Mouse (Mus musculus): Measurements from ENCODE around the gene Arap1. TPM values are rescaled to one million over a fixed set of nuclear protein-coding genes. Genes with fewer than 3 reads are reported as not detected.

The Arap1 gene
- polyA plus RNA-seq, 1 experiment from 2014 or later = 92.5 TPM

GRCm38 (mm10) chr7:101361021-101361420 is 13.2 kb downstream of the Arap1 start:
- Histone ChIP-seq H3K4me3 (ENCODE audit: low read length) (no peak overlapping the region), H3K4me2 (replicated peaks; ENCODE audit: low read depth, low read length) (no peak overlapping the region), H3K27me3 (ENCODE audit: control insufficient read depth, insufficient read depth, low read length) (no peaks in the 10 kb centered on the region), H3K9ac (ENCODE audit: low read depth, low read length) (no peak overlapping the region), H3K27ac (ENCODE audit: low read depth, low read length) (no peak overlapping the region), H3K36me3 (ENCODE audit: control insufficient read depth, insufficient read depth, low read length) (no peaks in the 10 kb centered on the region), H3K4me1 (ENCODE audit: control insufficient read depth, insufficient read depth, low read length) (peaks cover 14% of the 10 kb centered on the region; the same call in 1 of the 2 replicates), H3K9me3 (ENCODE audit: control insufficient read depth, low read length) (no peaks in the 10 kb centered on the region)
- ATAC-seq (ENCODE audit: low FRiP score, low TSS enrichment) = no peak
- 80% methylated on average over 4 of the region's 4 CpGs for WGBS

GRCm38 (mm10) chr7:101361767-101362166 is 13.9 kb downstream of the Arap1 start:
- 53% methylated on average over 4 of the region's 4 CpGs for WGBS
- no peak overlapping the region for H3K9ac ChIP-seq (ENCODE audit: low read depth, low read length)
- no peak for ATAC-seq (ENCODE audit: low FRiP score, low TSS enrichment)

GRCm38 (mm10) chr7:101362791-101363191 is 14.9 kb downstream of the Arap1 start:
- no peaks in the 10 kb centered on the region for H3K27me3 ChIP-seq (ENCODE audit: control insufficient read depth, insufficient read depth, low read length)
- ATAC-seq (ENCODE audit: low FRiP score, low TSS enrichment) = no peak
- no peak overlapping the region for H3K4me3 ChIP-seq (ENCODE audit: low read length)
- H3K4me1 ChIP-seq (ENCODE audit: control insufficient read depth, insufficient read depth, low read length) = peaks cover 11% of the 10 kb centered on the region; the same call in 1 of the 2 replicates
- H3K27ac ChIP-seq (ENCODE audit: low read depth, low read length) = no peak overlapping the region
- H3K9me3 ChIP-seq (ENCODE audit: control insufficient read depth, low read length) = no peaks in the 10 kb centered on the region
- H3K4me2 ChIP-seq (replicated peaks; ENCODE audit: low read depth, low read length) = no peak overlapping the region
- 68% methylated on average over 5 of the region's 5 CpGs for WGBS
- H3K36me3 ChIP-seq (ENCODE audit: control insufficient read depth, insufficient read depth, low read length) = no peaks in the 10 kb centered on the region
- H3K9ac ChIP-seq (ENCODE audit: low read depth, low read length) = no peak overlapping the region

More at GRCm38 (mm10) chr7:101361767-101362166, 13.9 kb downstream of the Arap1 start:
- peaks cover 11% of the 10 kb centered on the region; the same call in 1 of the 2 replicates for H3K4me1 ChIP-seq (ENCODE audit: control insufficient read depth, insufficient read depth, low read length)
- no peak overlapping the region for H3K4me2 ChIP-seq (replicated peaks; ENCODE audit: low read depth, low read length)
- H3K9me3 ChIP-seq (ENCODE audit: control insufficient read depth, low read length) = no peaks in the 10 kb centered on the region
- no peak overlapping the region for H3K27ac ChIP-seq (ENCODE audit: low read depth, low read length)
- H3K36me3 ChIP-seq (ENCODE audit: control insufficient read depth, insufficient read depth, low read length) = no peaks in the 10 kb centered on the region
- H3K27me3 ChIP-seq (ENCODE audit: control insufficient read depth, insufficient read depth, low read length) = no peaks in the 10 kb centered on the region
- no peak overlapping the region for H3K4me3 ChIP-seq (ENCODE audit: low read length)

DNA sequence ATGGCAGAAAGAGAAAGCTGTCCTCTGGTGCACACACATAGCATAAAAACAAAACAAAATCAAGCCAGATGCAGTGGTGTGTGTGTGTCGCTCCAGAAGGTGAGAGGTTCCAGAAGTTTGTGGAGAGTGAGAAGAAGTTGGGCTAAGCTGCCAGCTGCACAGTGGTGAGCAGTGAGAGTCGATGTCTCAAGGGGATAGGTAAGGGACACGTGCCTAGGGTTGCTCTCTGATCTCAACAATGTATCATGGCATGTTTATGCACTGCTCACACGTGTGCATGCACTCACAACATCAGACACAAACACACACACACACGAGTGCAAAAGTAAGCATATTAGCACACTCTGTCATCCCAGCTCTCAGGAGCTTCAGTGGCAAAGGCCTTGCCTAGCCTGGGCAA is 16.0 kb downstream of the Arap1 start:
- H3K27me3 ChIP-seq (ENCODE audit: control insufficient read depth, insufficient read depth, low read length) = no peaks in the 10 kb centered on the region
- H3K9ac ChIP-seq (ENCODE audit: low read depth, low read length) = no peak overlapping the region
- H3K4me3 ChIP-seq (ENCODE audit: low read length) = no peak overlapping the region
- H3K36me3 ChIP-seq (ENCODE audit: control insufficient read depth, insufficient read depth, low read length) = no peaks in the 10 kb centered on the region
- H3K9me3 ChIP-seq (ENCODE audit: control insufficient read depth, low read length) = no peaks in the 10 kb centered on the region
- peaks cover 11% of the 10 kb centered on the region; the same call in 1 of the 2 replicates for H3K4me1 ChIP-seq (ENCODE audit: control insufficient read depth, insufficient read depth, low read length)
- H3K27ac ChIP-seq (ENCODE audit: low read depth, low read length) = no peak overlapping the region
- 80% methylated on average over 5 of the region's 5 CpGs for WGBS
- ATAC-seq (ENCODE audit: low FRiP score, low TSS enrichment) = no peak
- no peak overlapping the region for H3K4me2 ChIP-seq (replicated peaks; ENCODE audit: low read depth, low read length)

DNA sequence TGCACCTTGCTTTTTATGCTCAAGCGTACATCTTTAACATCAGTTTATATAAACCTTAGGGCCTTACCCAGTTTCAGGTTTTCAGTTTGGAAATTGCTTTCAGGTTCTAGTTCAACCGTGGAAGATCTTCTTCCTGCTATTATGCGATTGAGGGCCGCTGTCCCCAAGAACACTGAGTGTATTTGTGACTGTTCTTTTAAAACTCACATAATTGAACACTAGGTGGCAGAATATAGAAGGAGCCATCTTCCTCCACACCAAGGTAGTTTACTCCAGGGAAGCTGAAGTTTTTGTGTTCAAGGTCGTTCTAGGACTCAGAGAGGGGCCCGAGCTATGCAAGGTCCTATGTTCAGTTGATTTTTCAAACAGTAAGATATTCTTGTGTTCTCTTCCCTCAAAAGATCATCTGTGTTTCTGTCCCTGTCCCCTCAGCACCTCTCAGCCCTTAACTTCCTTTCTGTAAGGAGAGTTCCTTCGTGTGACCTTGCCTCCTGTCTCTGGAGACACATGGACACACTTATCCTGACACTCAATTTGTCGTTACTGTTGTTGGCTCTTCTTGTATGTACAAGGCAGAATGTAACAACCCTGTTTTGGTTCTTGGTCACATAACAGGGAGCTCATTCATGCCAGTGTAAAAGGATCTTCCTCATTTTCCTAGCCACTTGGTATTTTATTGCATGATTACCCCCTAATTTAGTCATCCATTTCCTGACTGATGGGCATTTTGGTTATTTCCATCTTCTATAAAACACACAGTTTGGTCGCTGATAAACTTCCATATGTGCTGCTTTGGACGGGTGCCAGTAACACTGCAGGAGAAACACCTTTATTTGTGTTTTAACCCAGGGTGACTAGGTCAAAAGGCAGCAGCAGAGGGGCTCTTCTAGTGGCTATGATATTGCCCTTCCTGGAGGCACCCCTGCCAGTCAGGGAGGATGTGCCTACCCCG is 20.3 kb downstream of the Arap1 start:
- WGBS = 50% methylated on average over 11 of the region's 11 CpGs
- H3K27ac ChIP-seq (ENCODE audit: low read depth, low read length) = no peak overlapping the region

GRCm38 (mm10) chr7:101369666-101370065 is 21.8 kb downstream of the Arap1 start:
- Histone ChIP-seq H3K4me1 (ENCODE audit: control insufficient read depth, insufficient read depth, low read length) (no peaks in the 10 kb centered on the region), H3K27me3 (ENCODE audit: control insufficient read depth, insufficient read depth, low read length) (no peaks in the 10 kb centered on the region), H3K4me2 (replicated peaks; ENCODE audit: low read depth, low read length) (no peak overlapping the region), H3K27ac (ENCODE audit: low read depth, low read length) (no peak overlapping the region), H3K9ac (ENCODE audit: low read depth, low read length) (no peak overlapping the region), H3K9me3 (ENCODE audit: control insufficient read depth, low read length) (no peaks in the 10 kb centered on the region), H3K4me3 (ENCODE audit: low read length) (no peak overlapping the region), H3K36me3 (ENCODE audit: control insufficient read depth, insufficient read depth, low read length) (no peaks in the 10 kb centered on the region)
- WGBS = 65% methylated on average over 7 of the region's 7 CpGs
- ATAC-seq (ENCODE audit: low FRiP score, low TSS enrichment) = no peak

More for the DNA sequence above, 20.3 kb downstream of the Arap1 start:
- Histone ChIP-seq H3K9me3 (ENCODE audit: control insufficient read depth, low read length) (no peaks in the 10 kb centered on the region), H3K4me3 (ENCODE audit: low read length) (no peak overlapping the region), H3K9ac (ENCODE audit: low read depth, low read length) (no peak overlapping the region), H3K27me3 (ENCODE audit: control insufficient read depth, insufficient read depth, low read length) (no peaks in the 10 kb centered on the region), H3K4me2 (replicated peaks; ENCODE audit: low read depth, low read length) (no peak overlapping the region), H3K36me3 (ENCODE audit: control insufficient read depth, insufficient read depth, low read length) (no peaks in the 10 kb centered on the region), H3K4me1 (ENCODE audit: control insufficient read depth, insufficient read depth, low read length) (no peaks in the 10 kb centered on the region)
- ATAC-seq (ENCODE audit: low FRiP score, low TSS enrichment) = no peak

- 88% methylated on average over 26 of the region's 26 CpGs for WGBS
- Histone ChIP-seq H3K27me3 (ENCODE audit: control insufficient read depth, insufficient read depth, low read length) (no peaks in the 10 kb centered on the region), H3K36me3 (ENCODE audit: control insufficient read depth, insufficient read depth, low read length) (no peaks in the 10 kb centered on the region), H3K4me3 (ENCODE audit: low read length) (no peak overlapping the region), H3K4me2 (replicated peaks; ENCODE audit: low read depth, low read length) (no peak overlapping the region), H3K9me3 (ENCODE audit: control insufficient read depth, low read length) (no peaks in the 10 kb centered on the region), H3K4me1 (ENCODE audit: control insufficient read depth, insufficient read depth, low read length) (peaks cover under 1% of the 10 kb centered on the region; the same call in 1 of the 2 replicates), H3K9ac (ENCODE audit: low read depth, low read length) (no peak overlapping the region), H3K27ac (ENCODE audit: low read depth, low read length) (no peak overlapping the region)
- no peak for ATAC-seq (ENCODE audit: low FRiP score, low TSS enrichment)
Measured at GRCm38 (mm10) chr7:101373082-101373481, 25.2 kb downstream of the Arap1 start.

DNA sequence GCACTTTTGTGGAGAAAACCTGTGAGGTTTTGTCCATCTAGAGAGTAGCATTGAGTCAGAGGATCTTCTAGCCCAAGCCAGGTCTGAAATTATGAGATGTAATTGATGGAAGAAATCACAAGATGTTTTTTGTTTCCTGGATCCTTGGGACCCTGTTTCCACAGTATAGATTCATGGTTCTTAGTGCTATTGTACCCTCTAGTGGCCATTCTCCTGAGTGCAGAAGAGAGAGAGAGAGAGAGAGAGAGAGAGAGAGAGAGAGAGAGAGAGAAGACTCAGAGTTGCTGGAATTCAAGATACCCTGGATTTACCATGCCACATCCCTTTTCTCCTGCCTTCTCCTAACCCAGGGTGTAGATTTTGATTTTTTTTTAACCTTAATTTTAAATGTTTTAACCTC is 26.3 kb downstream of the Arap1 start:
- H3K4me1 ChIP-seq (ENCODE audit: control insufficient read depth, insufficient read depth, low read length) = peaks cover 11% of the 10 kb centered on the region; the same call in 1 of the 2 replicates
- no peak overlapping the region for H3K27ac ChIP-seq (ENCODE audit: low read depth, low read length)
- H3K4me2 ChIP-seq (replicated peaks; ENCODE audit: low read depth, low read length) = no peak overlapping the region
- H3K9me3 ChIP-seq (ENCODE audit: control insufficient read depth, low read length) = no peaks in the 10 kb centered on the region
- no peaks in the 10 kb centered on the region for H3K36me3 ChIP-seq (ENCODE audit: control insufficient read depth, insufficient read depth, low read length)
- H3K4me3 ChIP-seq (ENCODE audit: low read length) = no peak overlapping the region
- ATAC-seq (ENCODE audit: low FRiP score, low TSS enrichment) = no peak
- no peak overlapping the region for H3K9ac ChIP-seq (ENCODE audit: low read depth, low read length)
- H3K27me3 ChIP-seq (ENCODE audit: control insufficient read depth, insufficient read depth, low read length) = no peaks in the 10 kb centered on the region

DNA sequence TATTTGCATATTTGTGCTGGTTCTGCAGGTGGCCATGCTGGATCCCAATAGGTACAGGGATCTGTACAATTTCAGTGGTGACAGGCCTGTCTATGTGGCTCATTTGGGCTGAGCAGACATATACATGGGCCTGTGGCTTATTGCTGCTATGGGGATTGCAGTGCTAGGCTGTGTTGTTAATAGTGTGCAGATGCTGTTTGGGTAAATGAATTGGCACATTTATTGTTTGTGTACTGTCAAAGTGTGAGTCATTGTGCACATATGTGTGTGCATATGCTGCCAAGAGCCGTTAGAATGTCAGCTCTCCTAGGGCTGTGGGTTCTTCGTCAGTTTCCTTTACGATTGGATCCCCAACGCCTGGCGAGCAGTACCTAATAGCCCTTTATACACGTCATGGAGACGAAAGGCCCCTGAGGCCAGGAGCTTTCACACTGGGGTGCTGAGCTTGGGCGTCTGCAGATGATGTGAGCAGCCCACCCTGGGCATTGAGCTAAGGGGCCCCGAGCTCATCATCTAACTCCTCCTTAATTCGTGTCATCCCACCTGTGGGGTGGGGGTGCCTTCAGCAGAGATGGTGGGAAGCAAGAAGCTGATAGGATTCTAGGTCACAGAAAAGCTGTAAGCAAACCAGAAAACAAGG is 29.0 kb downstream of the Arap1 start:
- peaks cover 13% of the 10 kb centered on the region; the same call in 1 of the 2 replicates for H3K4me1 ChIP-seq (ENCODE audit: control insufficient read depth, insufficient read depth, low read length)
- no peak overlapping the region for H3K4me2 ChIP-seq (replicated peaks; ENCODE audit: low read depth, low read length)
- H3K9me3 ChIP-seq (ENCODE audit: control insufficient read depth, low read length) = no peaks in the 10 kb centered on the region
- no peak overlapping the region for H3K4me3 ChIP-seq (ENCODE audit: low read length)
- no peak overlapping the region for H3K9ac ChIP-seq (ENCODE audit: low read depth, low read length)
- H3K27me3 ChIP-seq (ENCODE audit: control insufficient read depth, insufficient read depth, low read length) = no peaks in the 10 kb centered on the region
- 52% methylated on average over 10 of the region's 10 CpGs for whole genome bisulfite sequencing
- H3K27ac ChIP-seq (ENCODE audit: low read depth, low read length) = no peak overlapping the region
- no peak for ATAC-seq (ENCODE audit: low FRiP score, low TSS enrichment)
- no peaks in the 10 kb centered on the region for H3K36me3 ChIP-seq (ENCODE audit: control insufficient read depth, insufficient read depth, low read length)
